Mouse (Mus musculus) layer of hippocampus, adult 2 months (tissue): ENCODE measurements at regions not wholly inside any gene's neighbourhood (a gene's known extent, or its start where the extent isn't known, plus 50 kb on each side); places are given as distances from the start of the nearest gene placed in this dataset.

Experiments
- DNase-seq, 2 experiments: peaks; one replicate each; pipeline ENCODE4 v3.0.0; 2022; ENCODE audit warnings: low spot score in 2 of 2
- H3K27ac ChIP-seq: fragments of 200-600 bp; 2 replicates; pipeline ENCODE4 v1.8.1; 2022
- H3K4me3 ChIP-seq: fragments of 200-600 bp; 2 replicates; pipeline ENCODE4 v1.8.1; 2022; ENCODE audit warnings: mild to moderate bottlenecking
- CTCF ChIP-seq: fragments of 200-600 bp; conservative IDR thresholded peaks from 2 replicates; pipeline ENCODE4 v1.8.1; 2022; ENCODE audit warnings: antibody characterized with exemption, mild to moderate bottlenecking, moderate library complexity

- H3K4me3 ChIP-seq, result no peak overlapping the region
- H3K27ac ChIP-seq, result no peak overlapping the region
- no peak for TF ChIP-seq CTCF
- no peak for DNase-seq
These were observed 162.4 kb upstream of the Tnfaip3 start for GRCm38 (mm10) chr10:19177895-19178294.

DNA sequence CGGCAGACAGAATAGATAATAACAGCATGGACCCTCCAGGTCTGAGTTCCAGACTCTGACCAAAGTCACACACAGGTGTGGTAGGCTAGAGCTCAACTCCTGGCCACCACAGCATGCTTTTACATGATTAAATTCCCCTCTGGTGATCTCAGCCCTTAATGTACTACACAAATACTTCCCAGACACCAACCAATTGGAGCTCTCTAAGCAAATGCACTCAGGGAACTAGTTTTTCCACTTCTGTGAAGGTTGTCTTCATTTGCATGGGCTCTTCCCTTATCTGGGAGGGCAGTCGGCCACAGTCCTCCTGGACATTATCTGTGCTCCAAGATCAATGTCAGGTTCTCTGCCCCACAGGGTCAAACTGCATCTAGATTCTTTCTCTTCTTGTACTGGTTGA is 162.0 kb upstream of the Tnfaip3 start:
- no peak overlapping the region for H3K27ac ChIP-seq
- H3K4me3 ChIP-seq, result no peak overlapping the region
- TF ChIP-seq CTCF, result no peak
- DNase-seq, result no peak

- no peak overlapping the region for H3K4me3 ChIP-seq
- DNase-seq, result no peak
- TF ChIP-seq CTCF, result no peak
- no peak overlapping the region for H3K27ac ChIP-seq
These were observed 160.8 kb upstream of the Tnfaip3 start for GRCm38 (mm10) chr10:19176249-19176648.

DNA sequence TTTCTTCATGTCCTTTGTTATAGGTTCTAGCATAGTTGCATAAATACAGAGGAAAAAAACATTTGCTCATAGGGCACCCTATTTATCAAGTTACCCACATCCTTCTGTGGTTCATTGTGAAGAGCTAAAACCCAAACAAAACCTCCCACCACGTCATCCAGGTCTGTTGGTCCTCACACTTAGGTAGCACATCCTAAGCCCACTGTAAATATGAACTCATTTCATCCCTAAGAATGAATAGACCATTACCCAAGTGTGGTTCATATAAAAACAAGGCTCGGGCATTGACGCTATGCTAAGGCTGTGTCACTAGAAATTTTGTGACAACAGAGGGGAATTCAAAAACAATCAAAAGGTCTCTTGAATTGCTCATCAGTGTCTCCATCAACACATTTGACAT is 156.4 kb upstream of the Tnfaip3 start:
- Histone ChIP-seq H3K27ac (no peak overlapping the region), H3K4me3 (no peak overlapping the region)
- DNase-seq, result no peak
- TF ChIP-seq CTCF, result no peak

DNA sequence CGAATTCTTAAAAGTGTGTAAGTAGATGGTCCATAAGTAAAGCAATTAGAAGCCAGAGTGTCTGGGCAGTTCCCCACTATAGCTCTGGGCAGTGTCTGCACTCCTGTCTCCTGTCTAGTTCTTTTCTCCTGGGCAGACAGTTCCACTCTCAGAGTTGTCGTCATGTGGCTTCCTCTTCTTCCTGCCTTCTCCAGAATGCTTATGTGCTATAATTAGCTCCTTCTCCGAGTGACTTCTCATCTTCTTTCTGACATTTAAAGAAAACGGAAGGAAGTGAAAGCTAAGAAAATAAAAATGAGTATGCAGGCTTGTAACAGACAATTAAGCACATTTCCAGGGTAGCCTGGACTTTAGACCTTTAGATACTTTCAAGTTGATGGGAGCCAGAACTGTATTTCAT is 155.1 kb upstream of the Tnfaip3 start:
- no peak for DNase-seq
- H3K4me3 ChIP-seq, result no peak overlapping the region
- TF ChIP-seq CTCF, result no peak

DNA sequence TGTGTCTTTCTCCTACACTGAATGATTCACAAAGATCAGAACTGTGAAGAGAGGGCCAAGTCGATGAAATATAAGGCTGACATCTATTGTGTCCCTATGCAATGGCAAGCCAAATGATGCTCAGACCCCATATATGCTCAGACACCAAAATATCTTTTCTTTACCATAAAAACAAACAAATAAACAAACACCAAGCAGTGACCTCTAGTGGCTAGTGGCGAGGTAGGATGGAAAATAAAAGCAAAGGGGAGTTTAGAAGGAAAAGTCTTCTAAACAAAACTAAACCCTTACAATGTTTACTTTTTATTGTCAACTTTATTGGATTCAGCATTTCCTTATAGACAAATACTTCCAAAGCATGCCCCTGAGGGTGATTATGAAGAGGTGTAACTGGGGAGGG is 153.8 kb upstream of the Tnfaip3 start:
- H3K4me3 ChIP-seq, result no peak overlapping the region
- H3K27ac ChIP-seq, result no peak overlapping the region
- no peak for DNase-seq
- peak; percentile 63 for TF ChIP-seq CTCF

More for the DNA sequence above, 155.1 kb upstream of the Tnfaip3 start:
- no peak overlapping the region for H3K27ac ChIP-seq

GRCm38 (mm10) chr10:19168362-19168761 is 152.9 kb upstream of the Tnfaip3 start:
- no peak for TF ChIP-seq CTCF
- no peak for DNase-seq
- Histone ChIP-seq H3K4me3 (no peak overlapping the region), H3K27ac (no peak overlapping the region)

DNA sequence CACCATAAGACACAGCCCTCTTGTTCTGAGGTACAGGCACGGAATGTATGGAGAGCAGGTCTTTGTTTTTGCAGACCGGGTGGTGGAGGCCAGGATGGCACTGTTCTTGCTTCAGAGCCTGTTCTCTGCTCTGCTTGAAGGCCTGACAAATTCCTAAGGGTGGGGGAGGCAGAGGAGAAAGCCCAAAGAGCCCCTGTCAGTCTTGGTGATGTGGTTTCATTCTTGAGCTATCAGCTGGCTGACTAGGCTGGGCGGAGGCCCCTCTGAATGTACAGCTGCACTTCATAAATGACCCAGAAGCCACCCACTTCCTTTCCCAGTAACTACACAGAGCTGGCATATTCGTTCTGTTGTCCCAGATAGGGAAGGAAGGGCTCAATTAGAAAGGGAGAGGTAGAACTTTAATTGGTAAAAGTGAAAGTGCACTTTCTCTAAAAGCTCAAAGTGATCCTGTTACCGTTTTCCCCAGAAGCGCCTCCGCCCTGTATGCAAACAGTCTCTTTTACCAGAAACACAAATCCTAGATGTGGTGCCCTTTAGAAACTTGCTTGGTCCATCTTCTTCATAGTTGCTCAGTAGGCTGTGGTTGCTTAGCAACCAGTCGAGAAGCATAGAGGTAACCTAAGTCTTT is 152.3 kb upstream of the Tnfaip3 start:
- TF ChIP-seq CTCF, result no peak
- no peak overlapping the region for H3K4me3 ChIP-seq
- H3K27ac ChIP-seq, result no peak overlapping the region
- no peak for DNase-seq

DNA sequence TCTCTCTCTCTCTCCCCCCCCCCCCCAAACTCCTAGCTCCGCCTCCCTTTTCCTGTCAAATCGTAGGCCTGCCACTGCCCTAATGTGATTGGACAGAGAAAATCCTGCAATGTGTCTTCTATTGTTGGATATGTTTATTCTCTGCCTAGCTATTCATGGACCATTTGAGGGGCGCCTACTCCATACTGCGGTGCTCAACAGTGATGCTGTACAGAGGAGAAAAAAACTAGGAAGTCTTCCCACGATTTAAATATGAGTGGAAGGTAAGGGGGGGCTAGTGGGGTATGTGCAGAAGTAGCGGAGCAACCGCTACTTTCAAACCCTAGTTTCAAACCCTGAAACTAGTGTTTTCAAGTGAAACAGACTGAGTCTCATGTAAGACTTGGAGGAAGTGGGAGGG is 151.6 kb upstream of the Tnfaip3 start:
- no peak for TF ChIP-seq CTCF
- H3K27ac ChIP-seq, result no peak overlapping the region
- DNase-seq, result no peak
- H3K4me3 ChIP-seq, result no peak overlapping the region

DNA sequence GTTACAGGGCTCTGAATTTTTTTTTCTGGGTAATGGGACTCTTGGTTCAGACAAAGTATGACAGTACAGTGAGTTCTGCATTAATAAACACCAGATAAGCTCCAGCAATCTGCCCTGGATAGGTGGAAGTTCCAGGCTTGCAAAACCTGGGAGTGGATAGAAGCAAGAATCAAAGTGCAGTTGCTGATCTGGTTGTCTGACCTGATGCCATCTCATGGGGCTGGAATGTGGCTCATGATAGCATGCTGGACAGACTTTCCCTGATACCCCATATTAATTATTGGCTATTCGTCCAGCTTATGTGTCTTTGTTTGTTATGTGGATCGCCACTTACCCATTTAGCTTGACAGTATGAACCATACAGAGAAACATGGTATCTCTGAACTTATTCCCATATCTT is 146.6 kb upstream of the Tnfaip3 start:
- DNase-seq, result no peak
- H3K4me3 ChIP-seq, result no peak overlapping the region
- TF ChIP-seq CTCF, result no peak
- H3K27ac ChIP-seq, result no peak overlapping the region

DNA sequence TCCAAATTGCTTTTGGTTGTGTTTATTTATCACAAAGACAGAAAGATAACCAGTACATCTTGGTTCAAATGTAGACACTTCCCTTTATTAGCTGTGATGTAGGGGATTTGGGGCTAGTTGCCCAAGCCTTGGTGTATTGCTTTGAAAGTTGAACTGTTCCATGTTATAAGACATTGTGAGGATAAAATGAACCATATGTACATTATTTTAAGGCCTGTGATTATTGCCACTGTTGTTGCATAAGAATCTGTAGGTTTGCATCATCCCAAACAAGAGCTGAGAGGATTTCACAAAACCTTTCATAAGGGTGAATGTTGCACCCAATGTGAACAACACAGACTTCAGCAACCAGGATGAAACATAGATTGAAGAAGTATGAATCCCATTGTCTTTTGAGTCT is 145.7 kb upstream of the Tnfaip3 start:
- Histone ChIP-seq H3K4me3 (no peak overlapping the region), H3K27ac (no peak overlapping the region)
- no peak for DNase-seq
- TF ChIP-seq CTCF, result no peak

GRCm38 (mm10) chr10:19154041-19154440 is 138.6 kb upstream of the Tnfaip3 start:
- no peak overlapping the region for H3K27ac ChIP-seq
- no peak for TF ChIP-seq CTCF
- no peak overlapping the region for H3K4me3 ChIP-seq
- no peak for DNase-seq

DNA sequence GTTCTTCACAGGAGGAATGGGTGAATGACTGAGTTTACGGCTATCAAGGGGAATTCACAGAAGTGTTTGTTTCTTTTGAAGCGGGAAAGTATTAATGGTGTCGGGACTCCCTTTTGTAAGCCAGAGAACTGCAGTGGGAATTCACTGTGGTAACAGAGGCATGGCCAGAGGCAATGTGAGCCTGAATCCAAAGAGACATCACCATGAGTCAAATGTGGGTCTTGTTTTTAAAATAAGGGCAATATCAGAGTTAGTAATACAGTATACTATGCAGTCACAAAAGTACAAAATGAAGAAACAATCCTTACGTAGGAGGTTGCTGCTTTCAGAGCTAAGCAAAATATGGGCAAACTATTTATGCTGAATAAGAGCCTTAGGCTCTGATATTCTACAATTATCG is 137.3 kb upstream of the Tnfaip3 start:
- no peak overlapping the region for H3K4me3 ChIP-seq
- H3K27ac ChIP-seq, result no peak overlapping the region
- no peak for DNase-seq
- TF ChIP-seq CTCF, result no peak

DNA sequence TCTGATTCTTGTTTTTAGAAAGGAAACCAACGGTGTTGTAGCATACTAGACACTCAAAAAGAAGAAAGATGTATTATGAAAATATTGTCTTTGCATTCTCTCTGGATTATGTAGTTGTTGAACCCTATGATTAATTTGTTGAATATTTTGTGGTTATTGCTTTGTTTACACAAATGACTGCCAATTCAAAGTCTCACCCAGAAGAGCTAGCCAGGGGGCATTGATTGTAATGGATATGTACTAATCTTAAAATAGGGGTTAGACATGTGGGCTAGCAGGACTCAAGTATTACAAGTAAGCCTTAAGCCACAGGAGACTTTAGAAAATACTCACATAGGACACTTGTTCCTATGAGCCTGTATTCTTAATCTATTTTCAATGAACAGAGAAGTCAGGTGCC is 135.3 kb upstream of the Tnfaip3 start:
- no peak for TF ChIP-seq CTCF
- DNase-seq, result no peak
- no peak overlapping the region for H3K4me3 ChIP-seq

DNA sequence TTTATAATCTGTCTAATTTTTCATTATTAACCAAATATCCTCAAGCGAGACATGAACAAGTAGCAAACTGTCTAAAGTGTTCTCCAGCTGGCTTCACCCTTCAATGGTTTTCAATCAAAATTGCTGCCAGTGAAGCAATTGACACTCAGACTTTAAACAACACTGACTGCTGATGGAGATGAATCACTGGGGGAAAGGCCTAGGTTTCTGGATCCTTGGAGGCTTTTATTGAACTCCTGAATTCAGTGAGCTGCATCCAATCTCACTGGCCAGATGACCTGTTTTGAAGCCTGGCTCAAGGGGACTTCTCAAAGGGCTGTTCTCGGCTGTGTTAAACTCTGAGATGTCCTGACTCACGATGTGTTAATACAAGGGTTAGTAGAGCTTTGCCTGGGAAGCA is 134.5 kb upstream of the Tnfaip3 start:
- no peak for TF ChIP-seq CTCF
- no peak for DNase-seq
- no peak overlapping the region for H3K27ac ChIP-seq
- no peak overlapping the region for H3K4me3 ChIP-seq

More for the DNA sequence above, 135.3 kb upstream of the Tnfaip3 start:
- H3K27ac ChIP-seq, result no peak overlapping the region
